Mouse (Mus musculus): Measurements from ENCODE around the gene Ccdc88c. TPM values are rescaled to one million over a fixed set of nuclear protein-coding genes. Genes with fewer than 3 reads are reported as not detected.

The Ccdc88c gene
- polyA plus RNA-seq (2015; fragmentation: Nextera tagmentation; extraction: Ambion mirVana), result 5.4 and 5.8 TPM in 2 replicates

DNA sequence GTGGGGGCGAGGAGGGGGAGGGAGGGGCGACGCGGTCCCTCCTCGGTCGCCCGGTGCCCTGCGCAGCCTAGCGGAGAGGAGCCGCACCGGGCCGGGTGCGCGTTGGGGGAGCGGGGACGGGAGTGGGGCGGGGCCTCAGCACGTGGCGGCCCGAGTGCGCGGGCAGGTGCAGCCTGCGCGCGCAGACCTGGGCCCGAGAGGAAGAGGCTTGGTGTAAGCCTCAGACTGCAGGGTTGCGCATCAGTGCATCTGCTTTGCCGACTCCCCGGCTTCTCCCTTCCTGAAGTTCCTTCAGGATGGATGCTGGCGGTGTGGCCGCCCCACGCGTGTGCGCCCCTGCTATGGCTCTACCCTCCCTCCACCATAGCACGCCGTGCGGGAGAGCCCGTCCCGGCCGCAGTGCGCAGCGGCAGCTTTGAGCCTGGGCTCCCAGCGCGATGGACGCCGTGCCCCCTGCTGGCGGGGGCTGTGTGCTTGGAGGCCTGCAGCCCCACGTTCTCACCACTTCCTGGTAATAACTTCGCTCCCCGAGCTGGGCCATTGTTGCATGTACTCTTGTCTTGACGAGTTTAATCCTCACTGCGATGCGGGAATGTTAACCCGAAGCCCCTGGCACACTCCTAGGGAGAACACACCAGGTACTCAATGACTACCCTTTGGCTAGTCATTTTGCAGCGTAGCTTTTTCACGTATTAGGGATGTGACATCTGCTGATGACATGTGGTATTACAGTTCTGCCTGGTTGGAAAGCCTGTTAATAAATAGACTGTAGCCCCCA is at the start of gene Ccdc88c:
Gene Ccdc88c (minus strand): TSS at position 103 of the 778 bp plus-strand sequence.
- peak within 1 kb of the TSS; percentile 94 for H3K27ac ChIP-seq
- H3K36me3 ChIP-seq, result no peaks in the 10 kb centered on the region
- DNase-seq (peak; percentile 81), ATAC-seq (ENCODE audit: low read depth) (peak; percentile 83)
- peak within 1 kb of the TSS; percentile 92 for H3K4me3 ChIP-seq (replicated peaks)
- peak within 1 kb of the TSS; percentile 98 for H3K9ac ChIP-seq
- 0% methylated on average over 33 of the region's 56 CpGs for WGBS (ENCODE audit: insufficient replicate concordance)
- no peaks in the 10 kb centered on the region for H3K9me3 ChIP-seq (replicated peaks)
- H3K27me3 ChIP-seq, result no peaks in the 10 kb centered on the region
- peak within 1 kb of the TSS; percentile 99 for H3K4me2 ChIP-seq
- peaks cover 48% of the 10 kb centered on the region for H3K4me1 ChIP-seq (replicated peaks)

DNA sequence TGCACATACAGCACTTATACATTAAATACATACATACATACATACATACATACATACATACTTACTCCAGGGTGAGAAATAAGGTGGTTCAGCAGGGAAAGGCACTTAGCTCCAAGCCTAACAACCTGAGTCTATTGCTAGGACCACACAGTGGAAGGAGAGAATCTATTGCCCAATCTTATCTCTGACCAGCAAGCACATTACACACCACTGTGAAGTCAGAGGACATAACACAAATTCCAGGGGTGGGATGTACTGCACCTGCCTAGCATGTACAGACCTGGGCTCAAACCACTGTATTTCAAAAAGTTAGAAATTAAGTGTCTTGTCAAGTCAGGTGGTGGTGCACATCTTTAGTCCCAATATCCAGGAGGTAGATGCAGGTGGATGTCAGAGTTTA is 49.1 kb upstream of the Ccdc88c start:
- Histone ChIP-seq H3K4me2 (no peak overlapping the region; the same call in 1 of the 2 replicates), H3K4me3 (replicated peaks) (no peak overlapping the region), H3K9ac (peak overlapping the region; percentile 20; the same call in 1 of the 2 replicates), H3K4me1 (replicated peaks) (peaks cover 66% of the 10 kb centered on the region), H3K27ac (no peak overlapping the region), H3K27me3 (no peaks in the 10 kb centered on the region), H3K36me3 (peaks cover 45% of the 10 kb centered on the region), H3K9me3 (replicated peaks) (no peaks in the 10 kb centered on the region)
- DNase-seq, result no peak
- peak; percentile 52 for ATAC-seq (ENCODE audit: low read depth)

DNA sequence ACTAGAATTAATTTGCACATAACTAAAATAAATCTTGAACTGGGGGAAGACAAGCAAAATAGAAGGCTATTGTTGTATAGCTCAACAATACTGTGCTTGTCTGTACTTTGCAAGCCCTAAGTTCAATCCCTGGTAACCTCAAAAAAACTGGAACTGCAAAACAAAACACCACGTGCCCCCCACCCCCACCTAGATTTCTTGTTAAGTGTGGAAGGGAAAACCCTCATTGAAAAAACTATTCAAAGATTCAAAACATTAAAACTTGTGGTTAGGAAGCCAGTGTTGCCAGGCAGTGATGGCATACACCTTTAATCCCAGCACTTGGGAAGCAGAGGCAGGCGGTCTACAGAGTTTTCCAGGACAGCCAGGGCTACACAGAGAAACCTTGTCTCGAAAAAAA is 46.6 kb upstream of the Ccdc88c start:
- Histone ChIP-seq H3K27me3 (no peaks in the 10 kb centered on the region), H3K36me3 (peaks cover 41% of the 10 kb centered on the region), H3K9ac (no peak overlapping the region), H3K4me3 (replicated peaks) (no peak overlapping the region), H3K4me2 (no peak overlapping the region), H3K9me3 (replicated peaks) (no peaks in the 10 kb centered on the region), H3K4me1 (replicated peaks) (peaks cover 57% of the 10 kb centered on the region), H3K27ac (no peak overlapping the region)
- ATAC-seq (ENCODE audit: low read depth), result no peak
- WGBS (ENCODE audit: insufficient replicate concordance), result 71% methylated on average over 3 of the region's 3 CpGs
- no peak for DNase-seq

DNA sequence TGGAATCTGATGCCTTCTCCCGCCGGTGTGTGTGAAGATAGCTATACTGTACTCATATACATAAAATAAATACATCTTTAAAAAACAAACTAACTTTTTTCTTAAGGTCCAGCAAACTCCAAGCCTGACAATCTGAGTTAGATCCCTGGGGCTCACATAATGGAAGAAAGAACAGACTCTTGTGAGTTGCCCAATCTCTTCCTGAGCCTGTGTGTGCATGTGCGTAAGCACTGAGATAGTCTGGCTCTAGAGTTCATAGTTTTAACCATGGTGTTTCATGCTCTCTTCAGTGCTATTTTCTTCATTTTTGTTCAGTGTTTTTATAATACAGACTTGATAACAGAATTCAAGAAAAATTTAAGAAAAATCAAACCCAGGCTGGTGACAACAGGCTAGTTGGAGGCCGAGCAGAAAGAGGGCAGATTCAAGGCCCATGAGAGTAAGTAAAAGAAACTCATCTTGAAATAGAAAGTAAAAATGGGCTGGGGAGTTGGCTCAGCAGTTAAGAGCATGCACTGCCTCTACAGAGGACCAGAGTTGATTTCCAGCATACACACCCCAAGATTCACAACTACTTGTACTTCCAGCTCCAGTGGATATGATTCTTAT is 46.1 kb upstream of the Ccdc88c start:
- H3K4me3 ChIP-seq (replicated peaks), result no peak overlapping the region
- no peak for DNase-seq
- no peak overlapping the region for H3K27ac ChIP-seq
- H3K4me1 ChIP-seq (replicated peaks), result peaks cover 54% of the 10 kb centered on the region
- no peaks in the 10 kb centered on the region for H3K27me3 ChIP-seq
- no peaks in the 10 kb centered on the region for H3K9me3 ChIP-seq (replicated peaks)
- 82% methylated on average over 4 of the region's 4 CpGs for WGBS (ENCODE audit: insufficient replicate concordance)
- H3K4me2 ChIP-seq, result no peak overlapping the region
- peaks cover 36% of the 10 kb centered on the region for H3K36me3 ChIP-seq
- no peak overlapping the region for H3K9ac ChIP-seq
- no peak for ATAC-seq (ENCODE audit: low read depth)

DNA sequence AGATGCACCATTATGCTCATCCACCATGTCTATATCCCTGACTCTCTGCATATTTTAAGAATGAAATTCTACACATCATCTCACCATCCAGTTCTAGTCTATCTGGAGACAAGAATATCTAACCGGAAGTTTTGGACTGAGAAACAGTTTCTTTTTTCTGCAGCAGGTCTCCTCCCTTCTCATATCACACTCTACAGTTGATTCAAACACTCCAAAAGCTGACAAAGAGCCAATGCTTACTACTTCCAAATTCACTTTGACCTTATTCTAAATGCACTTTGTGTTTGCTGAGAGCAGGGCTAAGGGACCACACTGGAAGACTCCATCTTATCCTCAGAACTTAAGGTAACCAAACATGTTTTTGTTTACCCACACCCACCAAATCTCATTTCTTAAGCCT is 41.0 kb upstream of the Ccdc88c start:
- Histone ChIP-seq H3K4me1 (replicated peaks) (peaks cover 16% of the 10 kb centered on the region), H3K9ac (no peak overlapping the region), H3K4me2 (no peak overlapping the region), H3K9me3 (replicated peaks) (no peaks in the 10 kb centered on the region), H3K36me3 (peaks cover 39% of the 10 kb centered on the region), H3K4me3 (replicated peaks) (no peak overlapping the region), H3K27me3 (no peaks in the 10 kb centered on the region), H3K27ac (no peak overlapping the region)
- ATAC-seq (ENCODE audit: low read depth) (no peak), DNase-seq (no peak)
- 86% methylated on average over 1 of the region's 1 CpGs for WGBS (ENCODE audit: insufficient replicate concordance)

DNA sequence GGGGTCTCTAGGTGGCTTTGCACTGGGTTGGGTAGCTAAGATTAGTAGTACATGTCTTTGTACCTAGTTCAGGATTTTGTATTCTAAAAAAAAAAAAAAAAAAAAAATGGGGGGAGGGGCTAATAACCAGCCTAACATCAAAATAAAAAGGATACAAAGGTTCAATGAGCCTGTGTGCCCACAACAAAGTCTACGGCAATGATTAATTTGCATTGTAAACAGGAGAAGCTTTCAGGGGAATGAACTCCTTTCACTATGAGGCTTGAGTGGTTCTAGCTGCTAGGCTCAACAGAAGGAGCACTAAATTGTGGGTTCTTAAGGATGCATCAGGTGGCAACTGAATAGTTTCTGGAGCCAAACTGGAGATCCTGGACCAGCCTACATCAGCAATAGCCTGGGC is 37.5 kb upstream of the Ccdc88c start:
- ATAC-seq (ENCODE audit: low read depth) (no peak), DNase-seq (no peak)
- H3K27me3 ChIP-seq, result no peaks in the 10 kb centered on the region
- no peak overlapping the region for H3K4me3 ChIP-seq (replicated peaks)
- no peak overlapping the region for H3K4me2 ChIP-seq
- no peak overlapping the region for H3K27ac ChIP-seq
- H3K9ac ChIP-seq, result no peak overlapping the region
- 86% methylated on average over 1 of the region's 1 CpGs for WGBS (ENCODE audit: insufficient replicate concordance)
- H3K4me1 ChIP-seq (replicated peaks), result peaks cover 7% of the 10 kb centered on the region; the same call in 1 of the 2 replicates
- peaks cover 67% of the 10 kb centered on the region for H3K36me3 ChIP-seq
- no peaks in the 10 kb centered on the region for H3K9me3 ChIP-seq (replicated peaks)

DNA sequence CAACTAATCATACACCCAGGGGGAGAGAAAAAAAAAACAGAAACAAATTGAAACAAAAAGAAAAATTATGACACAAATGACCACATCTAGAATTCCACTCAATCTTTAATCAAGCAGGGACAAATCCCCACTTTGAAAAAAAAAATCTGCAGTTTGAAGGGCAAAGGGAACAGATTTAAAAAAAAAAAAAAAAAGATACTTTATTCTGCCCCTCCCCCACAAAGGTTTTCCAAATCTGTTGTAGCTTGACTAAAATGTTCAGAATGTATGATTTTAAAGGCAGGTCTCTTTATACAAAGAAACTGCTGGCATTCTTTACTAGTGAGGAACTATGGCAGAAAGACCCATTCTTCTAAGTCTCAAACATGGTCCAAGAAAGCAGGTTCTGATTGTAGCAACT is 11.1 kb upstream of the Ccdc88c start:
- no peaks in the 10 kb centered on the region for H3K27me3 ChIP-seq
- no peak overlapping the region for H3K4me3 ChIP-seq (replicated peaks)
- no peak overlapping the region for H3K4me2 ChIP-seq
- no peaks in the 10 kb centered on the region for H3K4me1 ChIP-seq (replicated peaks)
- H3K9ac ChIP-seq, result no peak overlapping the region
- H3K36me3 ChIP-seq, result peaks cover 65% of the 10 kb centered on the region
- no peak overlapping the region for H3K27ac ChIP-seq
- H3K9me3 ChIP-seq (replicated peaks), result no peaks in the 10 kb centered on the region
- ATAC-seq (ENCODE audit: low read depth) (no peak), DNase-seq (no peak)

DNA sequence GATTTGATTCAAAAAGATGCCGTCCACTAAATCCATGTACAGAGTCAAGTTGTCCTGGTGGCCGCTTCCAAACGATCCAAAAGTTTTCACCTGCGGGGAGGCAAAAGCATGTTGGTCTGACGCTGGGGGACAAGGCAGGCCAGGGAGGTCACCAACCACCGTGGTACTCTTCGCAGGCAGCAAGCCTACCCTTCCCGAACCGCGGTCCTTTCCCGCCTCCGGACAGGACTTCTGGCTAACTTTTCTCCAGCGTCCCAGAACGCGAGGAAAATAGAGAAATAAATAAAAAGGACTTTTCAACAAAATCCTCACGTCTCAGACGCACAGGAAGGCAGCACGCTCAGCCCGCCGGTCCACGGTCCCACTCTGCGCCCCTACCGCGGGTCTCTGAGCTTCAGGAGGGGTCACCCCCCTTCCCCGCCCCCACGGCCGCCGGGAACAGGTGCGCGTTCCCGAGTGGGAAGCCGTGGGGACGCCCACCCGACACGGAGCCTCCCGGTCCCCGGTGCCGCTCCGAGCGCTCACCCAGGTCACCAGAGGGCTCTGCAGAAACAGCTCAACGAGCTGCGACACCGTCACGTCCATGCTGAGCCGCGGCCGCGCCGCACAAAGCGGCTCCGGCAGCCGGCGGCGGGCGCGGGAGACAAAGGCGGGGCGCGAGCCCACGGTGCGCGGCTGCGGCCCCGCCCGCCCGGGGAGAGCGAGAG is 456 bp downstream of the Ccdc88c start:
- peak overlapping the region; percentile 92 for H3K4me3 ChIP-seq (replicated peaks)
- DNase-seq (no peak), ATAC-seq (ENCODE audit: low read depth) (no peak)
- no peaks in the 10 kb centered on the region for H3K9me3 ChIP-seq (replicated peaks)
- H3K9ac ChIP-seq, result peak overlapping the region; percentile 98
- H3K36me3 ChIP-seq, result 0 out of 2 replicates have a peak, but pooled peaks cover 4% of the 10 kb centered on the region
- peaks cover 56% of the 10 kb centered on the region for H3K4me1 ChIP-seq (replicated peaks)
- peak overlapping the region; percentile 99 for H3K4me2 ChIP-seq
- peak overlapping the region; percentile 94 for H3K27ac ChIP-seq
- no peaks in the 10 kb centered on the region for H3K27me3 ChIP-seq
- under 1% methylated on average over 56 of the region's 67 CpGs for WGBS (ENCODE audit: insufficient replicate concordance)

DNA sequence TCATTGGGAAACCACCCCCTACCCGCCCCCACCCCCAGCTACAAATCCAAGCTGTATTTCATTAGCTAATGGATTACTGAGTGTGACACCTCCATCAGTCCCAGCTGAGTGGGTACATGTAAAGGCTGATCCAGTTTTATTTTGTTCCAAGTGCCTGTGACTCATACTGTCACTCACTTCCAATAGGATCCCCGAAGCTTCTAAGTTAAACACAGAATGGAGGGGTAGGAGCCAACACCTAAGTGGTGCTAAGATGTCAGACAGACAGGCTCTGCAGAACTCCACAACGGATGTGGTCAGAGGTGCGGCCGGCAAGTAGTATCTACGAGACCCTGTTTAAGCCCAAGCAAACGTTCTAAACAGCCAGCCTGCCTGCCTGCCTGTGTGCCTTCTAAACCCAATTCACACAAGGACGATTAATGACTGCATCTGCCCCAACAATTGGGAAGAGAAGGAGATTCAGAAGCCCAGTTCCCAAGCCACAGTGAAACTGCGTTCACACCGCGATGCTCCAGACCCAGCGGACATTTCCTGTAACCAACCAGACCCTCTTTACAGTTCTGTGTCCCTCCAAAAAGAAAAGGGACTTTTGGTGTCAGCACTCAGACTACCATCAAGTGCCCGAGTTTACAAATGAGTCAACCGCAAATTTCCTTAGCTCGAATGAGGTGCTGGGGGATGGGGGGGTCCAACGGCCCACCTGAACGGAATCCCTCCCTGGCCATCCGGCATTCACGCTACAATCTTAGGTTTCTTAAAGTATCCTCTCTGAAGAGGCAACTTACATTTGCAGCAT is 1.2 kb downstream of the Ccdc88c start:
- H3K4me1 ChIP-seq (replicated peaks), result peaks cover 62% of the 10 kb centered on the region
- no peaks in the 10 kb centered on the region for H3K27me3 ChIP-seq
- DNase-seq, result no peak

DNA sequence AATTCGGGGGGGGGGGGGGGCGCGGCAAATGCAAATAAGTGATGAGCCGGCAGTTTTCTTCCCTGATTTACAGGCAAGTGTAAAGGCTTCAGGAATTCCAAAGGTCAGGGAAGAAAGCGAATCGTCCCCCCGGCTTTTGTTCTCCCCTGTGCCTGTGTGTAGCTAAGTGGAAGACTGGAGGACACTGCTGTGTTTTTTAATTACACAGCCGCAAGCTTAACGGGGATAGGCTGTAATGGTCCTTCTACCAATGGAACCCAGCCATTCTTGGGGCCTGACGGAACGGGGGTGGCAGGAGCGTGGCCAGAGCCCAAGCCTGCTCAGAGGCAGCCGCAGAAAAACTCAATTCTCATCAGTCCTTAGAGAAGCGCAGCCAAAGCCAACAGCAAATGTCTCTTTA is 1.9 kb downstream of the Ccdc88c start:
- WGBS (ENCODE audit: insufficient replicate concordance), result 33% methylated on average over 14 of the region's 14 CpGs
- Histone ChIP-seq H3K4me2 (peak overlapping the region; percentile 99), H3K27ac (peak overlapping the region; percentile 94), H3K36me3 (peaks cover 18% of the 10 kb centered on the region), H3K4me1 (replicated peaks) (peaks cover 62% of the 10 kb centered on the region), H3K27me3 (no peaks in the 10 kb centered on the region), H3K9me3 (replicated peaks) (no peaks in the 10 kb centered on the region), H3K9ac (peak overlapping the region; percentile 98), H3K4me3 (replicated peaks) (peak overlapping the region; percentile 92)
- no peak for ATAC-seq (ENCODE audit: low read depth)
- DNase-seq, result no peak

More for the DNA sequence above, 1.2 kb downstream of the Ccdc88c start:
- peak overlapping the region; percentile 92 for H3K4me3 ChIP-seq (replicated peaks)
- no peak for ATAC-seq (ENCODE audit: low read depth)
- peak overlapping the region; percentile 99 for H3K4me2 ChIP-seq
- H3K9me3 ChIP-seq (replicated peaks), result no peaks in the 10 kb centered on the region
- H3K27ac ChIP-seq, result peak overlapping the region; percentile 94
- H3K36me3 ChIP-seq, result peaks cover 11% of the 10 kb centered on the region; the same call in 1 of the 2 replicates
- H3K9ac ChIP-seq, result peak overlapping the region; percentile 98
- 3% methylated on average over 19 of the region's 19 CpGs for WGBS (ENCODE audit: insufficient replicate concordance)

DNA sequence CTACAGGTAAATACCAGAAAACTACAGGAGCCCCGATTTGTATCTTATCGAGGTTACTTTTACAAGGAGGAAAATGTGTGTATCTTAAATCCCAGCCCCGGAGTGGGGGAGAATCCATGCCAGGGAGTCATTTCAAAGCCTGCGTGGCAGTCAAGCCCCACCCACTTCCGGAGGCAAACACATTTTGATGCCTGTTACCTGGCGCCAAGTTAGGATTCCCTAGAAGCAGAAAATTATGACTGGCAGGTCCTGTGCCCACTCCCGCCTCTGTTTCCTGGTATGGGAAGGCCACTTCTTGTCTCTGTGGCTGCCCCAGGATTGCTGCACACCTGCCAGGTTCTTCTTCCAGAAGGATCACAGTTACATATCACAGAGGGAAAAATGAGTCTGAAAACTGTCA is 2.3 kb downstream of the Ccdc88c start:
- H3K36me3 ChIP-seq, result peaks cover 22% of the 10 kb centered on the region
- DNase-seq (no peak), ATAC-seq (ENCODE audit: low read depth) (no peak)
- no peaks in the 10 kb centered on the region for H3K27me3 ChIP-seq
- H3K4me3 ChIP-seq (replicated peaks), result peak overlapping the region; percentile 92
- no peaks in the 10 kb centered on the region for H3K9me3 ChIP-seq (replicated peaks)
- H3K4me2 ChIP-seq, result peak overlapping the region; percentile 99
- peak overlapping the region; percentile 98 for H3K9ac ChIP-seq
- 30% methylated on average over 7 of the region's 7 CpGs for WGBS (ENCODE audit: insufficient replicate concordance)
- H3K27ac ChIP-seq, result peak overlapping the region; percentile 94
- peaks cover 62% of the 10 kb centered on the region for H3K4me1 ChIP-seq (replicated peaks)

Measured in liver, embryonic 13.5 days (tissue).